Mouse (Mus musculus) adrenal gland (tissue): ENCODE measurements around the gene Lgr5.

ENCODE experiments used
- intact Hi-C: fragments of 180-260 bp; cut with DNase I; formaldehyde crosslinking; loops from one replicate; pipeline ENCODE4 v1.15.1; 2025

The Lgr5 gene

DNA sequence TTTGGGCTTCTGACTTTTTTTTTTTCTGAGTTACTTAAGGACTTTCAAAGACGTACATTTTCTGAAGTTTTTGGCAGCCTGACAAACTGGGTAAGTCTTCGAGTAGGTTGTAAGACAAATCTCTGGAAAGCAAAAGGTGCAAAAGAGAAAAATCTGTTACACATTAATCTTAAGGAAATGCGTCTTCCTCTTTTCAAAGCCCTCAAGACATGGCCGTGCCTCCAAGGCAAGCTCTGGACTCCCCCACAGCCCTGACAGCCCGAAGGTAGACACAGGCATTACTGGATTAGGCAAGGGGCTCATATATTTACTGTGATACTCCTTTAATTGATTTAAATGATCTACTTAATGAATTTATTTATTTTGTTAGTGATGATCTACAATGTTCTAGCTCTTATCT, 124.9 kb downstream of the Lgr5 start:
- intact Hi-C loops: loop anchor here (10.0 kb wide), 1 partner anchor 122 kb away; the partner anchor contains the start of gene Lgr5

DNA sequence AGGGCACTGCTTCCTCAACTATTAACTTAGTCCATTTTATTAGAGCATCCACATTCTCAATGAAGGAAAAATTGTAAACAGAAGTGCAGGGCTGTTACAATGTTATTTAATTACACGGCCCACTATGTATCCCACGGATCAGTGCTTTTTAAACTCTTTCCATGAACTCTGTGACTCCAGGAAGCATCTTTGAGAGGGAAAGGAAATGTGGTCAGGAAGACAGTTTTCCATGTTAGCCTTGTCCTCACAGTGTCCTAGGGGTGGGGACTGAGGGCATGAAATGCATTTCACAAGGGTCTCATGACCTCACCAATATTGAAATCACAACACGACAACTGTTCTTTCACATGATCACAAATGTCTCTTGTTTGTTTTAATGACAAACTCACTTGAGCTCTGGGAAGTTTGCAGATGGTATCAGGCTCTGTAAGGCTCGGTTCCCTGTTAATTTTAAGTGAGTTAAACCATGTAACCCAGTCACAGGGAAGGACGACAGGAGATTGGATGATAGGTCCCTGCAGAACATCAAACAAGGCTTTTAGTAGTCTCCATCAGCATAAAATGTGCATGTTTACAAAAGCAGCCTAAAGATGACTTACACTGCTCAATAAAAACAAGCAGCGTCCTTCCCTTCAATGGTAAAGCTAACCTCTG, 130.1 kb downstream of the Lgr5 start:
- intact Hi-C loops: no loop called here

DNA sequence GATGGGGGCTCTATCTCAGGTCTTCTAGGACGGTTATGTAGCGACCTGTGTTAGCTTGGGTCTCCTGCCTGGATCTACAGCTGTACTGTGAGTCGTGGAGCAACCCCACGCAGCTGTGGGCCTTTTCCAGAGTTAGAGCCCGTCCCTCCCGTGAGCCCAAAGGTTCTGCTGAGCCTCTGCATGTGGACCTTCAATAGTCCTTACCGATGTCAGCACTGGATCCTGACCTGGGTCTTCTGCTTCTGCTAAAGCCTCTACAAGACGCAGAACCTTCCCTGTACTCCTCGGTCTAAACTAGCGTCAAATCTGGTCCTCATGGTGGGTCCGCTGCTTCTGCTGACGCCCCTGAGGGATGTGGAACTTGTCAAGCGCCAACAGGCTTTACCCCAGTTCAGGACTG, 139.0 kb downstream of the Lgr5 start:
- intact Hi-C loops: no loop called here

DNA sequence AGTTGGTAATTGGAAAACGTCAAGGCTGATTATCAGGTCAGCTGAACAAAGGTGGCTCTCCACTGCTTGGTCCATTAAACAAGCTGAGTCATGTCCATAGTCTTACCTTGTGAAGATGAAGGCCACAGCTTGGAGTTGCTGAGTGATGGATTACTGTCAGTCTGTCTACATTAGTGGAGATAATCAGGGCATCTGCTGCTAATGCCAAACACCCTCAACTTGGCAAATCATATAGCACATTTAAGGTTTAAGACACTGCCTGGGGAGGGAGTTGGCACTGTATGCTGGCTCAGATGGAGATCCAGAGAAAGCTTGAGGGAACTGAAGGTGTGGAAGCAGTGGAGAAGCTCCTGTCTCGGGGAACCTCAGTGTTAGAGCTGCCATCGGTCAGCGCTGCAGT, 150.3 kb downstream of the Lgr5 start:
- intact Hi-C loops: no loop called here

DNA sequence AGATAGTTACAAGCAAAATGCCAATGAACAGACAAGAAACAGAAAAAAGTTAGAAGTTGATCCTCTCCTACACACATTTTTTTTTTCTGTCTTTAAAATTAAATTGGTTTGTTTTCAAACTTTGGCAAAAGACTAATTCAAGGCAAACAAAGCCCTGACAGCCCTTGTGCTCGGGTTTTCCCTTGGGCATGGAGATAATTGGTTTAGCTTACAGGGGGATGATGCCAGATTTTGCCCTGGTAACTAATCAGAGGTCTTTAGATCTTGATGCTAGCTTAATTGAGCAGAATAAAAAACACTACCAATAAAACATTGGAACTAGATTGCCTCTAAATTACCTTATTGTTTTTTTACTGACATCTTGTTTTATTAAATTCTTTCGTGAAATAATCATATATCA, 162.2 kb downstream of the Lgr5 start:
- intact Hi-C loops: no loop called here

DNA sequence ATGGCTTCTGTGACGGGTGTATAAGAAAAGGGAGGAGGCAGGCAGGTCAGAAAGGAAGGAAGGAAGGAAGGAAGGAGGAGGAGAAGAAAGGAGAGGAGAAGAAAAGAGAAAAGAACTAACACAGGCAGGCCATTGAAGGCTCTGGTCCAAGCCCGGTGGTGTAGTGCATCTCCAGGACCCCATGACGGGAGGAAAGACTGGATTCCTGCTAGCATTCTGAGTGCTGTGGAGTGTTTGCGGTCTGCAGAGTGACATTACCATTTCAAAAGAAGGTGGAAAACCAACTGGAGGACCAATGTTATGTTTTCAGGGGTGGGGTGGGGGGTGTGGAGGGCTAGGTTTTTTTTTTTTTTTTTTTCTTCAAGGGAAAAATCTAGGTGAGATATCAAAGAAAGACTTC, 165.6 kb downstream of the Lgr5 start:
- intact Hi-C loops: no loop called here

DNA sequence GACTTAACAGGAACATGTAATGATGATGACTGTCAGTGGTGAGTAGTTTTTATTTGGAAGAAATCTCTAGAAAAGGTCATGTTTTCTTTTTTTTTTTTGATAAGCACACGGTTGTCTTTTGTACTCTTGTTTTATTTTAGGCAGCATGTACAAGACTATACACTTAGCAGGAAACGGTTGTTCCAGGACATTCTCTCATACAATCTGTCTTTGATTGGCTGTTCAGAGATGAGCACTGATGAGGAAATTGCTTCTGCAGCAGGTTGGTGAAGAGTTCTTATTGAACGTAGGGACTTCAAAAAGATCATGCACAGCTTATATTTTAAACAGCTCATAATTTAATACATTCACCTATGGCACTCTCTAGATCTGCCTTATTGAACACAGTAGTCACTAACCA, 173.5 kb downstream of the Lgr5 start:
- intact Hi-C loops: loop anchor here (5.0 kb wide), 1 partner anchor 203 kb away; no protein-coding TSS in a partner anchor

DNA sequence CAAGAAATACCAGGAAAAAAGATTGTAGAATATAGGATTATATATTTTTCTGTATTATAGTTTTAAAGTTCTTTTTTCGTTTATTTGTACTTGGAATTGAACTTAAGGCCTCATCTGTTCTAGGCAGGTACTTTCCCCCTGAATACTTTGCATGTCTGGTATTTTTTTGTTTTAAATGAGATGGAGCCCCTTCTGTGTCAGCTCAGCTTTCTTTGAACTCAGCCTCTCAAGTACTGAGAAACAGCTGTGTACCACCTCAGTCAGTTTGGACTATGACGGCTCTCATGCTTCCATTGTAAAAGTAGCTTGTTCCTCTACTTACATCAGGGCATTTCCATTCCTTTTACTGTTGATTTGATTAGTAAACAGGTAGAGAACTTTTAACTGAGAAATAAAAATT, 174.1 kb downstream of the Lgr5 start:
- intact Hi-C loops: loop anchor here (5.0 kb wide), 1 partner anchor 204 kb away; no protein-coding TSS in a partner anchor

DNA sequence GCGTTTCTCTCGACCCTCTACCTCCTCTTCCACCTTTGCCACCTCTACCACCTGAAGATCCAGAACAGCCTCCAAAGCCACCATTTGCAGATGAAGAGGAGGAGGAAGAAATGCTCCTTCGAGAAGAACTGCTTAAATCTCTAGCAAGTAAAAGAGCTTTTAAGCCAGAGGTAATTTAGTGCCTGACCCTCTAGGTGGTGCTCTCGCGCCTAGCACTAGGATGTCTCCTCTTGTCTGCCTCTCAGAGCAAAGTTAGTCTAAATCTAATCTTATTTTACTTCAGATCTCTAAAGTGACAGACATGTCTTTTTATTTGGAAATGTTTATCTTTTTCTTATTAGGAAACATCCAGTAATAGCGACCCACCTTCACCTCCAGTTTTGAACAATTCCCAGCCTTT, 181.2 kb downstream of the Lgr5 start:
- intact Hi-C loops: loop anchor here (5.0 kb wide), 1 partner anchor 184 kb away; no protein-coding TSS in a partner anchor
